Mouse (Mus musculus): ENCODE results near the gene Btbd35f23. TPM values are rescaled to one million over a fixed set of nuclear protein-coding genes. Genes with fewer than 3 reads are reported as not detected.
"Not testable (repeated sequence)": the region's sequence is repeated elsewhere in the genome, so short reads cannot be mapped to it uniquely, and the experiment has no call there.

Btbd35f23 gene
- polyA plus RNA-seq (2014; fragmentation: Nextera tagmentation; extraction: Ambion mirVana), result not detected in 2 replicates

- not testable (repeated sequence) for H3K9ac ChIP-seq (ENCODE audit: low read depth, low read length); H3K36me3 ChIP-seq (ENCODE audit: control insufficient read depth, insufficient read depth, low read length); H3K4me2 ChIP-seq; H3K4me3 ChIP-seq (ENCODE audit: low read depth, low read length); ATAC-seq (replicated peaks; ENCODE audit: insufficient number of reproducible peaks, low FRiP score, low TSS enrichment); H3K4me1 ChIP-seq (ENCODE audit: control insufficient read depth, insufficient read depth, low read length); H3K27ac ChIP-seq (ENCODE audit: low read depth, low read length); H3K27me3 ChIP-seq (ENCODE audit: control insufficient read depth, insufficient read depth, low read length); H3K9me3 ChIP-seq (replicated peaks; ENCODE audit: control insufficient read depth, low read length)
- 59% methylated on average over 1 of the region's 2 CpGs for WGBS (ENCODE audit: insufficient replicate concordance)
These were observed at the start of gene Btbd35f23 for GRCm38 (mm10) chrX:3076575-3076974. Gene Btbd35f23, plus strand, starts transcription at chrX:3076875.

Other genes with a start within 250 kb of the Btbd35f23 start
- not detected in 2 replicates for gene Btbd35f24, start 119.0 kb downstream of the Btbd35f23 start, polyA plus RNA-seq (2014; fragmentation: Nextera tagmentation; extraction: Ambion mirVana)